In the genomic region with DNA sequence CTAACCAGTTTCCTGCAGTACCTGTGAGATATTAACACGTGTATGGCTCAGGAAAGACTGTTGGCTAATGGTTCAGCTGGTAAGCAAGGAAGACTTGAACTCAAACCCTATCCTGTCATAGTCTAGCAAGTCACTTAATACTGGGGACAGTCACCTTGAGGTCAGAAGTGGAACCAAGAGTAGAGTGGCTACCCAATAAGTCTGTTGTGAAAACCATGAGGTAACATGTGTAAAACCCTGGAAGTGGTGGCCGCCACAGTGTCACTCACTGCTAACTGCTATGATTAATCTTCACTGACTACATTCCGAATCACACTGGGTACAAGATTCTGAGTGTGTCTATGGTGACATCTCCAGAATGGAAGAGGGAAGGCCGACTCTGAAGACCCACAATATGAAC, we compare ENCODE assay signal across 28 mouse cellular contexts.
DNase-seq lines count a peak whose midpoint lies in the region; ATAC-seq and TF ChIP-seq lines count a peak whose summit lies in the region.
"Had no signal": no experiment of that assay in that cellular context is flagged by ENCODE, and none has a peak within 500 bp of the region (broad histone marks: within the 10 kb centered on the region; RNA-seq: fewer than 3 reads in every experiment).

No protein-coding gene starts in this region.

- H3K9me3 ChIP-seq in hindbrain, embryonic 16.5 days (ENCODE audit: control insufficient read depth, low read length) = no peaks in the 10 kb centered on the region
- H3K9me3 ChIP-seq: embryonic facial prominence, embryonic 10.5 days; embryonic facial prominence, embryonic 13.5 days; forebrain, embryonic 13.5 days; heart, embryonic 10.5 days; heart, embryonic 13.5 days; hindbrain, embryonic 12.5 days; hindbrain, embryonic 15.5 days; intestine, embryonic 15.5 days had no signal

- no peak for TF ChIP-seq POLR2A in bone marrow, adult 2 months (IDR thresholded peaks at IDR 0.05; ENCODE audit: borderline replicate concordance, control insufficient read depth, low read depth, low read length)
- TF ChIP-seq POLR2A in thymus, adult 2 months (IDR thresholded peaks at IDR 0.05; ENCODE audit: control insufficient read depth, extremely low read depth, insufficient read depth, low read length, poor library complexity) = no peak

- TF ChIP-seq CTCF in bone marrow, adult 2 months (IDR thresholded peaks at IDR 0.05; ENCODE audit: control insufficient read depth, insufficient read depth, low read length) = no peak
- TF ChIP-seq CTCF in thymus, adult 2 months (IDR thresholded peaks at IDR 0.05; ENCODE audit: borderline replicate concordance, control insufficient read depth, extremely low read depth, insufficient read depth, low read length, poor library complexity) = no peak

- H3K4me1 ChIP-seq in bone marrow, adult 2 months (ENCODE audit: control insufficient read depth, insufficient read depth, low read length) = no peaks in the 10 kb centered on the region; the same call in 1 of the 2 replicates
- peaks cover 4% of the 10 kb centered on the region; the same call in 1 of the 2 replicates for H3K4me1 ChIP-seq in hindbrain, embryonic 16.5 days (ENCODE audit: control insufficient read depth, insufficient read depth, low read depth, low read length)
- no peaks in the 10 kb centered on the region for H3K4me1 ChIP-seq in thymus, adult 2 months (replicated peaks; ENCODE audit: control insufficient read depth, insufficient read depth, low read length)
- H3K4me1 ChIP-seq: embryonic facial prominence, embryonic 13.5 days; forebrain, embryonic 13.5 days; hindbrain, embryonic 12.5 days had no signal

- no peaks in the 10 kb centered on the region for H3K36me3 ChIP-seq in hindbrain, embryonic 16.5 days (ENCODE audit: control insufficient read depth, insufficient read depth, low read length)
- H3K36me3 ChIP-seq in thymus, adult 2 months (ENCODE audit: control insufficient read depth, insufficient read depth, low read length) = no peaks in the 10 kb centered on the region
- H3K36me3 ChIP-seq: embryonic facial prominence, embryonic 10.5 days; embryonic facial prominence, embryonic 13.5 days; heart, embryonic 10.5 days; heart, embryonic 13.5 days; hindbrain, embryonic 12.5 days; hindbrain, embryonic 15.5 days; intestine, embryonic 15.5 days had no signal

- H3K4me3 ChIP-seq in bone marrow, adult 2 months (replicated peaks; ENCODE audit: control insufficient read depth, low read depth, low read length) = no peak overlapping the region
- no peak overlapping the region for H3K4me3 ChIP-seq in hindbrain, embryonic 16.5 days (ENCODE audit: low read length)
- no peak overlapping the region for H3K4me3 ChIP-seq in thymus, adult 2 months (ENCODE audit: control insufficient read depth, insufficient read depth, low read length)
- H3K4me3 ChIP-seq: embryonic facial prominence, embryonic 10.5 days; embryonic facial prominence, embryonic 13.5 days; erythroblast, embryonic 14.5 days; forebrain, embryonic 13.5 days; gastrocnemius, adult 2 months; heart, adult 2 months; heart, embryonic 10.5 days; heart, embryonic 13.5 days; hindbrain, embryonic 12.5 days; hindbrain, embryonic 15.5 days; intestine, embryonic 15.5 days had no signal

- WGBS in bone marrow, adult 2 months = 45% methylated on average over 4 of the region's 4 CpGs
- 89% methylated on average over 4 of the region's 4 CpGs for WGBS in hindbrain, embryonic 16.5 days
- 91% methylated on average over 4 of the region's 4 CpGs for WGBS in thymus, adult 2 months

- H3K4me2 ChIP-seq in hindbrain, embryonic 16.5 days (ENCODE audit: low read length) = no peak overlapping the region
- H3K4me2 ChIP-seq: embryonic facial prominence, embryonic 13.5 days; forebrain, embryonic 13.5 days; heart, embryonic 13.5 days; hindbrain, embryonic 12.5 days; hindbrain, embryonic 15.5 days; intestine, embryonic 15.5 days had no signal

- H3K9ac ChIP-seq in hindbrain, embryonic 16.5 days (ENCODE audit: low read depth, low read length) = no peak overlapping the region
- H3K9ac ChIP-seq: embryonic facial prominence, embryonic 13.5 days; forebrain, embryonic 13.5 days; heart, embryonic 13.5 days; hindbrain, embryonic 12.5 days; hindbrain, embryonic 15.5 days; intestine, embryonic 15.5 days had no signal

- ATAC-seq in megakaryocyte, adult 5-6 weeks (ENCODE audit: poor library complexity, severe bottlenecking) = peak; percentile 72
- ATAC-seq in hindbrain, embryonic 16.5 days = no peak
- ATAC-seq: activated CD4-positive, CD25-positive, alpha-beta regulatory T cell, adult 4 months; forebrain, embryonic 13.5 days; forebrain, embryonic 16.5 days; intestine, embryonic 15.5 days had no signal

- H3K27me3 ChIP-seq in hindbrain, embryonic 16.5 days (replicated peaks; ENCODE audit: control insufficient read depth, insufficient read depth, low read length) = no peaks in the 10 kb centered on the region
- H3K27me3 ChIP-seq in thymus, adult 2 months (ENCODE audit: control insufficient read depth, insufficient read depth, low read length) = no peaks in the 10 kb centered on the region
- H3K27me3 ChIP-seq: embryonic facial prominence, embryonic 13.5 days; forebrain, embryonic 13.5 days; heart, embryonic 13.5 days; hindbrain, embryonic 12.5 days; hindbrain, embryonic 15.5 days; intestine, embryonic 15.5 days had no signal

- peak overlapping the region; percentile 26; the same call in 1 of the 2 replicates for H3K27ac ChIP-seq in bone marrow, adult 2 months (ENCODE audit: control insufficient read depth, insufficient read depth, low read depth, low read length, poor library complexity)
- no peak overlapping the region for H3K27ac ChIP-seq in hindbrain, embryonic 16.5 days (ENCODE audit: low read depth, low read length)
- no peak overlapping the region for H3K27ac ChIP-seq in thymus, adult 2 months (ENCODE audit: control insufficient read depth, insufficient read depth, low read length)
- H3K27ac ChIP-seq: embryonic facial prominence, embryonic 10.5 days; embryonic facial prominence, embryonic 13.5 days; forebrain, embryonic 13.5 days; gastrocnemius, adult 2 months; heart, adult 2 months; heart, embryonic 10.5 days; heart, embryonic 13.5 days; hindbrain, embryonic 12.5 days; hindbrain, embryonic 15.5 days had no signal

- peak; percentile 57 for DNase-seq in 416B (ENCODE audit: low read depth)
- DNase-seq in thymus, adult 18-20 months = no peak
- no peak for DNase-seq in thymus, adult 2 months
- DNase-seq: adrenal gland, postnatal 10 days; cerebellum, adult 11-12 months; cerebellum, adult 8-10 months; cerebellum, postnatal 10 days; cerebellum, postnatal 36 days; embryo, embryonic 11 days; gastrocnemius, adult 2 months; gastrocnemius, postnatal 14 days; heart, adult 2 months; heart, postnatal 14 days; heart, postnatal 4 days had no signal
